Mouse (Mus musculus): ENCODE data around the gene Snip1.

Gene Snip1

DNA sequence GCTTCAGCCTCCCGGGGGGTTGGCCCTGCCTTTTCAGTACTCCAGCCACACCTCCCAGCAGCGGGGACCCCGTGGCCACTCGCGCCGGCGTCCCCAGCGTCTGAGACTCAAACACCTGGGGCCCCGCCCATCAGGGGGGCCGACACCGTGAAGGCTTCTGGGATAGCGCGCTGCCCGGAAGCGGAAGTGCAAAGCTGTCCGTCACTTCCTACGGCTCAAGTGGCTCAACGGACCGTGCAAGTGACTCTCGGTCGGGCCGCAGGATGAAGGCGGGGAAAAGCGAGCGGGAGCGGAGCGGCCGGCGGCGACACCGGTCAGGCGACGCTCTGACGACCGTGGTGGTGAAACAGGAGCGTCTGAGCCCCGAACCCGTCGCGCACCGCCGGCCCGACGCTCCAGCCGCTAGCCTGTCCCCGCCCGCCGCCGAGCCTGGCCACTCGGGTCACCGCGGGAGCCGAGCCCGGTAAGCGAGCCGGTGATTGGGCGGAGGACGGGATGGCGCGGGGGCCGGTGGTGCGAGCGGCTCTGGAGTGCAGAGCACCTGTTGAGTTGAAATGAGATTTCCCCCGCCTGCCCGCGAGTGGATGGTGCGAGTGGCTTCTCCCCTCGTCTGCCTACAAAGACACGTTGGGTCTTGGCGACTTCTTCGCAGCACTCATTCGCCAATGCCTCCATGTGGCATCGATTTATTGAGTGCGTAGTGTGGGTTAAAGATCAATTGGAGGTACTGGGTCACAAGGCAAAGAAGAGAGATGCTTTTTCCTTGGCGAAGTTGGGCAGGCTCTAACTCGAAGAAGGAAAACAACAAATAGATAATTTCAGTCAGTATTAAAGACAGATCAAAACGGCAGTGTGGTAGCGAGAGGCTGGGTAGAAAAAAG lies at the start of gene Snip1:
Snip1 (plus strand) TSS at position 183 of the 881 bp plus-strand sequence.
- DNase-seq (ENCODE audit: low read depth, low spot score) = peak; percentile 85

DNA sequence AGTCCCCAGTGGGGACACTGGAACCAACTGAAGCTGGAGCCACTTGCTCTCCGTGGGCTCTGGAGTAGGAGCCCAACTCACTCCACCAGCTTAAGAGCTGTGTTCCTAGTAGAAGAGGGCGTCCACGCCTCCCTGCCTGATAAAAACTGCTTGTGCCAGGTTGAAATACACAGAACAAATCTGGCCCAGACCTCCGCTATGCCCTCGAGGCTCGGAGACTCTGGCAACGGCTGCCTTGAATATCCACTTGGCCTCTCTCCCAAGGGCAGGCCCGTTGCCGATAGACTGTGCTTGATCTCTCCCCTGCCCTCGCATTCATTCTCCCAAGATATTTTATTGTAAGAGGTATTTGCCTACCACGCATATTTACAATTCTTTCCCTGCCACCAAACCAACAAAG lies 49.0 kb upstream of the Snip1 start:
- DNase-seq (ENCODE audit: low read depth, low spot score) = no peak

DNA sequence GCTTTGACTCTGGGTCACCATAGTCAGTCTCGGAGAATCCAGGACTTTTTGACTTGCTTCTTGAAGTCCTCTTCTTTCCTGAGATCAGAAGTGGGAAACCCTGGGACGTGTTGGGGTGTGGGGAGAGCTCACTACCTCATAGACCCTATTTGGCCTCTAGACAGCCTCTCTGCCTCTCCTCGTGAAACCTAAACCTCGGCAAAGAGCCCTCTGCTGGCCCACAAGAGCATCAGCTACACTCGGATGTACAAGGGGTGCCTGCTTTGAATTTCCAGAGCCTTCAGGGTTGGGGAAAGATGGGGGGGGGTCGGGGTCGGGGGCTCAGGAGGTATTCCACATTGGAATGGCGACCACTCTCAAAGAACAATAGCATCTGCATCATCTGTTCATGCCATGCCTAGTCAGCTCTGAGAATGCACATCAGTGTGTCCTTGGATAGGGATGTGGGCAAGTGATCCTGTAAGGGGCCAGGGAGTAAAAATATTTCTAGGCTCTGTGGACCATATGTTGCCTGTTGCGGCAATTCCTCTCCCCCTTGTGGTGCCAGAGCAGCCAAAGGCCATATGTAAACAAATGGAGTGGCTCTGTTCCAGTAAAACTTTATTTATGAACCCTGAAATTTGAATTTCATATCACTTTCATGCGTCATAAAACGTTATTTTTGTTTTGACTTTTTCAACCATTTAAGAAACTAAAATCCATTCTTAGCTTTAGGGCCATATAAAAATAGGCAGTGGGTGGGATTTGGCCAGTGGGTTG lies 45.5 kb upstream of the Snip1 start:
- no peak for DNase-seq (ENCODE audit: low read depth, low spot score)

DNA sequence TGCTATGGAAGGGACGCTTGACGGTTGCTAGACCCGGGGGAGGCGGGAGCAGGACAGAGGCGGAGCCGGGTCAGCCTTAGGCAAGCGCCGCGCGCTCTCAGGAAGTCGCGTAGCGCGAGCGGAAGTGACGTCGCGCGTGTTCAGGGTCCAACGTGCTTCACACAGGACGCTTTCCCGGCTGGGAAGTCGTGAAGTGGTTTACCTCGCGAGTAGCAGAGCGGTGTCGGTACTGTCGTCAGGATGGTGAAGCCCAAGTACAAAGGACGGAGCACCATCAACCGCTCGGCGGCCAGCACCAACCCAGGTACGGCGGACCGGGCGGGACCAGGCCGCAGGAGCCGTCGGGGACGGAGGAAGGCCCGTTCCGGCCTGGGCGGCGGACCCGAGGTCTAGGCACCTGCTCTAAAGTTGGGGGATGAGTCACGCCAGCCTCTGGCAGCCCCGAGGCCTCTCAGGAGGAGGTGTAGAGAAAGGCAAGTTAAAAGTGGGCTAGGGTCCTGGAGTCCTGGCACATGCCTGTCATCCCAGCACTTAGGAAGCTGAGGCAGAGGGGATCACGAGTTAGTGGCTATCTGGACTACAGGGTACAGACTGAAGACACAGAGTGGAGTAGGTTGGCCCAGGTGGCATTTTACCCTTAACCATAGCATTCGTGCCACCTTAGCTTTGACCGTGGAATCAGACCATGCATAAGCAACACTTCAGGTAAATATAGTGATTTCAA lies 36.4 kb upstream of the Snip1 start:
- peak; percentile 82 for DNase-seq (ENCODE audit: low read depth, low spot score)

DNA sequence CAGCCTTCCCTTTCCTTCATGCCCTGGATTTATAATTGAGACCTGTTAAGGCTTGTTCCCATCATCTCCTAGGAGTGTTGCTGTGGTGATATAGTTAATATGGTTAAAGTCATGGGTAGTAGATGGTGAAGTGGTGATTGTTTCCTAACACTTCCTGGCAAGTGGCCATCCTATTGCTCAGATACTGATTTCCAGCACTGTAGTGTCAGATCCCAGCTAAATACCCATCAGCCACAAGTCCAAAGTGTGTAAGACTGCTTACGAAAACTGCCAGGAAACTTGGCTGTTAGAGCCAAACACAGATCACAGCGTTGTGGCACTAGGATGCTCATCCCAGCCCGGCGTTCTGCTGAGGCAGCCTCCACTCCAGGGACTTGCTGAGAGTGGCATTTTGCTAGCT lies 32.1 kb upstream of the Snip1 start:
- DNase-seq (ENCODE audit: low read depth, low spot score) = no peak

DNA sequence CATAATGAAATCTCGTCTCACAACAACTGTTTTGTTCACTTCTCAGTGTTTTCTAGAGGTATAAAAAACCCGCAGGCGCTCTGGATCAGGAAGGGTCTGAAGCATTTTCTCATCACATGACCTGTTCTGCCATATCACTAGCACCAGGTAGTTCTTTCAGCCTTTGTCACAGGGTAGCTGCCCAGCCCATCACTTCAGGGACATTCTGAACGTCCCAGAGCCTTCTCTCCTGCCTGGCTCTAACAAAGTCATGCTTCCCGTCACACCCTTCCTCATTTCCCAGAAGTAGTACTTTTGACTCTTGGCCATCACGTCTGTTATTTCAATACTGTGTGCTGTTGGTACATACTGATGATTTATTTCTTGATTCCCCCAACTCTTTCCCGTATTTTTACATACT lies 22.0 kb upstream of the Snip1 start:
- DNase-seq (ENCODE audit: low read depth, low spot score) = no peak

DNA sequence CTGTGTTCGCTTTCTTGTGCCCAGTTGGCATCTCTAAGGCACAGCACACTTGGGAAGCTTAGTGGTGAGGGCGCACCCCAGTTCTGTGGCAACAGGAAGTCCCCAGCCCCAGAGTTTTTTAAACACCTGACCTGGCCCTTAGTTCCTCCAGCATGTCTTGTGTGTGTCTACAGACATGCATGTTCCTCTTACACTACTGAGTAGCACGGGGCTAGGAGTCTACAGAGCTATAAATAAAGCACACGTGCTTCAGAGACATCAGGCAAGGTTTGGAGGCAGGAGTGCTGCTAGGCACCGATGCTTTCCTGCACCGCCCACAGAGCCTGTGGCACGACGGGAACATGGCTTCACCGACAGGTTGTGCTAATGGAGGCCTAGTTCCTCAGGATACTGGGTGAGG lies 11.1 kb upstream of the Snip1 start:
- no peak for DNase-seq (ENCODE audit: low read depth, low spot score)

DNA sequence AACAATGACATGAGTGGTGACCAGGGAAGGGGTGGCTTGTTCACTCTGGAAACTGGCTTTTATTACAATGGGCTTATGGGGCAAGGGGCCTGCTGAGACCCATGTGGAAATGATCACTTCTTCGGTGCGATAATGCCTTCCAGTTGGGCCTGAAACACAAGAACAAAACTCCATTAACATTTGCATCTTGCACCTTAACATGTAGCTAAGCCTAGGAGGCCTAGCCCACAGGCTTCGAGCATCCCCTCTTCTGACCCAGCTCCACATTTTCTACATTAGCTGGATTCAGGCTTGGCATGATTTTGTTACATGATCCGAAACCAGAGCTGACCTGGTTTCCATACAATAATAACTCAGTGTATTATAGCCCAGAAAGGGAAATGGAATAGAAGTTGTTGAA lies 10.0 kb upstream of the Snip1 start:
- no peak for DNase-seq (ENCODE audit: low read depth, low spot score)

DNA sequence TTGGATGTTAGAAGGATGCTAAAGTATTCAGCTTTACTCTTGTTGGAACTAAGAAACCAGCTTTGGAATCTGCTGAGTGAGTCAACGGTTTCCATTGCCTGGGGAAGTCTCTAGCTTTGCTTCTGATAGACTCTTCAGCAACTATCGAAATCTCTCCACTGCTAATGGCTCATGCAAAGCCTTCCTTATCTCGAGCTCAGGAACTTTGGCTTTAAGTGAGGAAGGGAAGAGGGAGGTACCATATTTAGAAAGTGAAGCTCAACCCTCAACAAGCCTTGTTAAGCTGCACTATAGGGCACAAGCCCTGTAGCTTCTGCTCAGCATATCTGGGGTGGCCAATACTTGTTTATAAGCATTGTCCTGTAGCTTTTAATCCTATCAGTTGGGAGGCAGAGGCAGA lies 9.2 kb upstream of the Snip1 start:
- DNase-seq (ENCODE audit: low read depth, low spot score) = no peak

DNA sequence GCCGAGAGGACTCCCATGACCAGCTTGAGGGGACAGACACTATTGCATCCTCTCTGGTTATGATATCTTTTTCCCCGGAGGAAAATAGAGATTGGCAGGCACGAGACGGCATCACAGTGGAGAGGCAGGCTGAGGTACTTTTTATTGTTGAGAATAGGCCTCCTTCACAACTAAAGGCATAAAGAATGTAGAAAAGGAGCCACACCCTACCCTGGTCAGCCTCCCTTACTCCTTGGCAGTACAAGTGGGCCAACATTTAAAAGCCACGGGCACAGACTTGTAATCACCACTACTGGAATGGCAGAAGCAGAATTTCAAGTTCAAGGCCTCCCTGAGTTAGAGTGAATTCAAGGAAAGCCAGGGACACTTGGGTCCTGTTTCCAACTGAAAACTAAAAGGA lies 8.4 kb upstream of the Snip1 start:
- no peak for DNase-seq (ENCODE audit: low read depth, low spot score)

DNA sequence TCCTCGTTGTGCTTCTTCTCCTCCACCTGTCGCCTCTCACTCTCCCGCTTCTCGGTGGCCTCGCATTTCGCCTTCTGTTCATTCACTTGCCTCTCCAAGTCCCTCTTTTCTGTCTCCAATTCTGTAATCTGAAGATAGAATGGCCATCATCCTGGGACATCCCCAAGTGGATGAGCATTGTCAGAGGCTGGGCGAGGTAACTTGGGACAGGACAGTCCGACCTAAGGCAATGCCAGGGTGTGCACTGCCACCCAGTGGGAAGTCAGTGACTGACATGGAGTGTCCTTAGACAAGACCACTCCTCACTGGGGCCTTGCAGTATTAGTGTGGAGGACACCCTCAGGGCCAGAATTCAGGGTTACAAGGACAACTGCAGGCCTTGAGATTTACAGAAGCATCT lies 7.4 kb upstream of the Snip1 start:
- peak; percentile 17 for DNase-seq (ENCODE audit: low read depth, low spot score)

DNA sequence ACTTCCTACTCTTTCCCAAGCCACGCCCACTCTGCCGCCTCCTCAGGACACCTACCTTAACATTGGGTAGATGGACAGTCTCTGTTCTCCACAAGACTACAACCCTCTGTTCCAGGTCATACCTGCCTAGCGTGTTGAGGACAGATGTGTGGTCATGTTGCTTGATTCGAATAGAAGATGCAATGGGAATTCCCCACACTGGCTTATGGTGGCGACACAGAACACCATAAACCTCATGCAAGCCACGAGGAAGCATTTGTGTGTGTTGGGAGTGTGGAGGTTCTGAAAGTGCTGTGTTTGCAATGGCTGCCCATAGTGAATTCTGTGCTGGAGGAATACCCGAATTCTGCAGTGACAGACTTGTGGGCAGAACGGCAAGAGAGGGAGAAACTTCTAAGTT lies 2.6 kb upstream of the Snip1 start:
- no peak for DNase-seq (ENCODE audit: low read depth, low spot score)

DNA sequence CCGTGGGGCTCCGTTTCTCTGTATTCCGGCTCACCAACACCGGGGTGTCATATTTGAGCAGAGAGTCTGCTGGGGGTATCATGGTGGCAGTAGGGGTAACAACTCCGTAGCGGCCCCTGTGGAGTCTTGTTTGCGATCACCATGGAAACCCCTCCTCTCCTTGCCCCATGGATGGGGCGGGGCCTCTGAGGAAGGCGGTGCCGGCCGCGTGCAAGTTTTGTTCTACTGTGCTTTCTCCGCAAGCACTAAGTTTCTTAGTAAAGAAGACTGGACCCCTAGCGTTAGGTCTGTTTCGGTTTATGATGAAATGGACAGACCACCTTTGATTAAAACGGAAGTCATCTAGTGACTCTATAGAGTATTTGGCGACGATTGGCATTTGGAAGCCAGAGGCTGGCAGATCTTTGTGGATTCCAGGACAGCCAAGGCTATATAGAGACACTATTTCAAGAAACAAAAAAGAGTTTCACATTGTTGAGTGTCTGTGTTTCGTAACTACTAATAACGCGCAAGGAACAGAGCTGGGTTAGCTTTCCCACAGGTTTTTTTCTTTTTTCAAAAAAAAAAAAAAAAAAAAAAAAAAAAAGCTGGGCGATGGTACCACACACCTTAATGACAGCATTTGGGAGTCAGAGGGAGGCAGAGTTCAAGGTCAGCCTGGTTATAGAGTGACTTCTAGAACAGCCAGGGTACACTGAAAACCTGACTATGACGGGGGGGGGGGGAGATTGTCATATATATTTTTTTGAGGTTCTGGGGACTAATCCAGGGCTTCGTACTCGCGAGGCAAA lies 760 bp upstream of the Snip1 start, which contains the start of gene Dnali1:
Dnali1 (minus strand) TSS at position 187 of the 791 bp plus-strand sequence.
- DNase-seq (ENCODE audit: low read depth, low spot score) = peak; percentile 30

DNA sequence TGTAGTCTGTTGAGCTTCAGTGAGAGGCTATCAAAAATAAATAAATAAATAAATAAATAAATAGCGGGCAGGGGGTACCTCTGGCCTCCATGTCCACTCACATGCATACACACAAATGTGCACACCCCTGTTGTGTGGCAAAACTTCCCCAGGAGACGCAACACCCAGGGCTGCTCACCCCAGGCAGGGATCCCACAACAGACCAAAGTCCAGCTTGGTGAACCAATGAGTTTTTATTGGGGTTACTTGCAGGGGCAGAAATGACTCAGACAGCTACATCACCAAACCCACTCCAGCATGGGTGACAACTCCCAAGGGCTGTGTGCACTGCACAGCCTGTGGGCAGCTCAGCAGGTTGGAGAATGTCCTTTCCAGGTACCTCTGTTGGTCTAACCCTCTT lies 11.2 kb downstream of the Snip1 start:
- DNase-seq (ENCODE audit: low read depth, low spot score) = no peak

DNA sequence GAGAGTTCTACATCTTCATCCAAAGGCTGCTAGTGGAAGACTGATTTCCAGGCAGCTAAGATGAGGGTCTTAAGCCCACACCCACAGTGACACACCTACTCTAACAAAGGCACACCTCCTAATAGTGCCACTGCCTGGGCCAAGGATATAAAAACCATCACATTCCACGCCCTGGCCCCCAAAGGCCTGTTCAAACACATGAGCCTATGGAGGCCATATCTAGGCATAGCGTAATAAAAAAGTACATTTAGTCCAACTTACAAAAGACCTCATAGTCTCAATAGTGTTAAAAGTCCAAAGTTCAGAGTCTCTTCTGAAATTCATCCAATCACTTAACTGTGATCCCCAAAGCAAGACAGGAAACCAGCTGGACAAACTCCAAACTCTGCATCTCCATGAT lies 12.2 kb downstream of the Snip1 start:
- DNase-seq (ENCODE audit: low read depth, low spot score) = no peak

DNA sequence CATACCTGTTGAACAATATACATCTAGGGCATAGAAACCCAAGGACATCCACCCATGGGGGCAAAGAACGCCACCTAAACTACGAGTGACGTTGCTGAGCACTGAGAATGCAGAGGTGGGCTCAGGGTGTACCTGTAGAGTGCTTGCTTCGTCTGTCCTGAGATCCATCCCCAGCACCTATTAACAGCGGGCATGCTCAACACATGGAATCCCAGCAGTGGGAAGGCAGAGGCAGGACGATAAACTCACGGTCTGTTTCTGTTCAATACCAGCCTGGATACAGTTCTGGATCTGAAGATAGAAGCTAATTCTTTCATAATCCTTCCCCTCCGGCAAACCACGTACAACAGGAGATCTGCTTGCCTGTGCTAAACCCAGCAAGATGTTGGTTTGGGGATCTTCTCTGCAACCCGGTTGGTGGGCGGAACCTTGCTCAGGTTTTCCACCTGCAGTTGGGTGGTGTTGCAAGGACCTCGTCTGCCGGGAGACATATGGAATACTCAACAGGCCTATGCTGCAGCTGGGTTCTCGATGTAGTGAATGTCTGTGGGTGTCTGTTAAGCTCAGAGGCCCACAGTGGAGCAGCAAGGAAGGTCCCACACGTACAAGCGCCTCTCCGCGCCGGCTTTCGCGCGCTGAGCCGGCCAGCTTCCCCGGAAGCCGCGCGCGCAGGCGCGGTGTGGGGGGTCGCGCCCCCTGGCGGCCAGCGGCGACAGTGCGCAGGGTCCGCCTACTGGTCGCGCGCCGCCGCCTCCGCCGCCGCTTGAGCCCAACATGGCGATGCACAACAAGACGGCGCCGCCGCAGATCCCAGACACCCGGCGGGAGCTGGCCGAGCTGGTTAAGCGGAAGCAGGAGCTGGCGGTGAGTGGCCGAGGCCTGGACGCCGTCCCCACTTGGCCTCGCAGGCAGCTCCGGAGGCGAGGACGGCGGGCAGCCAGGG lies 18.2 kb downstream of the Snip1 start, which contains the start of gene Meaf6:
Meaf6 (plus strand) TSS at position 732 of the 943 bp plus-strand sequence.
- peak; percentile 70 for DNase-seq (ENCODE audit: low read depth, low spot score)

DNA sequence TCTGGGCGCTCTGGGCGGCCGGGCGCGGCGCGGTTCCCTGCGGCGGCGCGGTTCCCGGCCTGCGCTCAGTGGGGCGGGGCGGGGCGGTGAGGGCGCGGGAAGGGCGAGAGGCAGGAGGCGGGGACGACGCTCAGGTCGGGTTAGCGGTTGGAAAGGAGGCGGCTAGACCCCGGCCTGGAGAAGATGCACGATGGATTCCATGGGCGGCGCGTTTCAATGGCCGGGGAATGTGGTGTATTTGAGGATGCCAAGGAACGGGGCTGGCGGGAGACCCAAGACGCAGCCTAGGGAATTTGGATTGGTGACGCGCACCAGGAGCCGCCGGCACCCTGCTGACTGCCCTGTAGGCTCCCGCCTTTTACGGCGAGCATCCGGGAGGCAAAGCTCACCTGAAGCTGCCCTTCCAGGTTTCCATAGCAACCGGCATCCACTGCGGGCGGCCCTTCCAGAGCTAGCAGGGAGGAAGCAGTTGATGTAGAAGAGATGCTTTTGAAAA lies 18.9 kb downstream of the Snip1 start:
- DNase-seq (ENCODE audit: low read depth, low spot score) = no peak

DNA sequence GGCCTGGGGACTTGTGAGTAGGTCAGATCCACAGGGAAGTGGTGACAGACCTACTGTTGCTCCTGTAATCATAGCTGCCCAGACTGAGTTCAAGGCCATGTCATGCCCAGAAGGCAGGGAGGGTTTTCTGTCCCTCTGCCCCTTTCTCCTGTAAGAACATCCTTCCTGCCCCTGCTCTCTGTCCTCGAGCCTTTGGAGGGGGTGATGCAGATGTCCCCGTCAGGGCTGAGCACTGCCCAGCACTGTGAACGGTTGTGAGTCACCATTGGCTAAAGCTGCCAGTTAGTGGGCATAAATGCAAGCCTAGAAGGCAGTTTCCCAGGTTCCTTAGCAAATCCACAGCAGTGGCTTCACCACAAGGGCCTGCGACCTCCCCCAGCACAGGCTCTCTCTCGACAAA lies 26.6 kb downstream of the Snip1 start:
- no peak for DNase-seq (ENCODE audit: low read depth, low spot score)

DNA sequence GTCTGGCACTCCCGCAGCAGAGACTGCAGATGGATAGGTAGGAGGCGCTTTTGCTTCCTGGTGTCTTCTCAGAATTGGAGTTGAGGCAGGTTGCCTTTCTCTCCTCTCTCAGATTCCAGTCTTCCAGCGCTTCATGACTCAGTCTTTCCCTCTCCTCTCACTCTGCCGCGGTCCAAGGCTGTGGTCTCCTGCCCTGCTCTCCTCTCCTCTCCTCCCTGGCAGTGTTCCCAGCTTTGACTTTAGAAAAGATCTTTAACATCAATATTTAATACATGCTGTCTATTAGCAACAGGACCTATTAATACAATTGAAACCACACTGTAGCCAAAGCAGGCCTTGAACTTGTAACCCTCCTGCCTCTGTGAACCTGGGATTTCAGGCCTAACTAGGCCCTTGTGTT lies 29.6 kb downstream of the Snip1 start:
- no peak for DNase-seq (ENCODE audit: low read depth, low spot score)

DNA sequence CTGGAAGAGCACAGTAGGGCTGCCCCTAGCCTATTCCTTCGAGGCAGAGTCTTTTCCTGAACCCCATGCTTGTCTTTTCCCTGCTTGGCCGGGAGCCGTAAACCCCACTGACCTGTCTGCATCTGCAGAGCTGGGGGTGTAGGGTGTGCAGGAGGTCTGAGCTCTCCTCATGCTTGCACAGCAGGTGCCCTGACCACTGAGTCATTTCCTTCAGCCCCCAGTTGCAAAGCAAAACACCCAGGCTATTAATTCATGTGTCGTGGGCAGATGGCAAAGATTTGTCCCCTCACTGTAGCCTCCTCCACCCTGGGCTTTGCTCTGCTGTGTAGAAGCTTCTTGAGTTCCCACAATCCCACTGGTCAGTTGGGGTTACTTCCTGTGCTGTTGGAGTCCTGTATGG lies 30.9 kb downstream of the Snip1 start:
- no peak for DNase-seq (ENCODE audit: low read depth, low spot score)

All from skeletal muscle tissue, adult 2 months (tissue).